Mouse (Mus musculus): Measurements from ENCODE around the gene H2-T3. TPM values are rescaled to one million over a fixed set of nuclear protein-coding genes. Genes with fewer than 3 reads are reported as not detected.

The H2-T3 gene
- not detected in 4 replicates for total RNA-seq (2023; ENCODE audit: inconsistent age)

DNA sequence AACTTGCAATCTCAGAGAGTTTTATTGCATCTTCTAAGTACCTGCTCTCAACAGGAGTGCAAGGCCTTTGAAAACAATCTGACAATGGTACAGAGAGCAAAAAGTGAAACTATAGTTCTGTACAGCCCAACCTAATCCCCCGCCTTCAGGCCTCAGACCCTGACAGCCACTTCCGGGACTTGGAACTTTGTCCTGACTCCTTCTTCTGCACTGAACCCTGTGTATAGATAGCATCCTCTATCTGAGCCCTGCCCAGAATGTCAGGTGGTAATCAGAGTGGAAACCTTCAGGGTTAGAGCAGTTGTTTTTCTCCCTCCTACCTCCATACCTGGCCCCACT lies at the start of gene H2-T3:
TSS of gene H2-T3 (minus strand) at position 119 of the 339 bp plus-strand sequence.

DNA sequence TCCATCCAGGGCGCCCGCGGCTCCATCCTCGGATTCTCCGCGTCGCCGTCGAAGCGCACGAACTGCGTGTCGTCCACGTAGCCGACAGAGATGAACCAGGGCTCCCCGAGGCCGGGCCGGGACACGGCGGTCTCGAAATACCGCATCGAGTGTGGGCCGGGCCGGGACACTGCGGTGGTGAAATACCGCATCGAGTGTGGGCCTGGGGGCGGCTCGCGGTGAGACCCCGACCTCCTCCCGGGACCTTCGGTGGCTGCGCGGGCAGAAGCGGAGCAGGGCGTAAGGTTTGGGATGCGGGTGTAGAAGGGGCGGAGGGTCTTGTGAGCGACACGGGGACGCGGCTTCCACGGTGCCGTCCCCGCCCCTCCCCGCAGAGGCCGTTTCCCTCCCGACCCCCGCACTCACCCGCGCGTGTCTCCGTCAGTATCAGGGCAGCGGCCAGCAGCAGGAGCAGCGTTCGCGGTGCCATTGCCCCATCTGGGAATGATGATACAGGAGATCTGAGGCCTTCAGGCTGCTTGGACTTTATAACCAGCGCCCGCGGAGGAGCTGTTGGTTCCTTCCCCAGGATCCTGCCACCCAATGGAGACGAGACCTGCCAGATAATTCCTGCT lies 21.9 kb downstream of the H2-T3 start, which contains the start of gene Gm8909:
TSS of gene Gm8909 (minus strand) at position 499 of the 614 bp plus-strand sequence.

Other genes with a start within 250 kb of the H2-T3 start
- gene Abcf1, start 220.5 kb downstream of the H2-T3 start, total RNA-seq (2023; ENCODE audit: inconsistent age) = 114 to 128 TPM (median 125 TPM) in 4 replicates
- gene Gnl1, start 210.4 kb downstream of the H2-T3 start, total RNA-seq (2023; ENCODE audit: inconsistent age) = 72.2 to 88.6 TPM (median 80.9 TPM) in 4 replicates
- 83.4 to 98.8 TPM (median 91.2 TPM) in 4 replicates for gene Prr3, start 210.1 kb downstream of the H2-T3 start, total RNA-seq (2023; ENCODE audit: inconsistent age)
- gene H2-T24, start 169.7 kb downstream of the H2-T3 start, total RNA-seq (2023; ENCODE audit: inconsistent age) = 41.2 to 56.0 TPM (median 48.9 TPM) in 4 replicates
- gene H2-T23, start 157.4 kb downstream of the H2-T3 start, total RNA-seq (2023; ENCODE audit: inconsistent age) = 313 to 352 TPM (median 345 TPM) in 4 replicates
- 87.9 to 100 TPM (median 90.8 TPM) in 4 replicates for gene H2-T22, start 147.5 kb downstream of the H2-T3 start, total RNA-seq (2023; ENCODE audit: inconsistent age)
- 0.35 to 1.7 TPM (median 0.96 TPM) in 3 of 4 replicates, not detected in the other for gene Gm6034, start 147.3 kb downstream of the H2-T3 start, total RNA-seq (2023; ENCODE audit: inconsistent age)
- gene Gm11127, start 131.9 kb downstream of the H2-T3 start, total RNA-seq (2023; ENCODE audit: inconsistent age) = 58.1 to 68.2 TPM (median 65.7 TPM) in 4 replicates
- gene Gm19684, start 68.6 kb downstream of the H2-T3 start, total RNA-seq (2023; ENCODE audit: inconsistent age) = 0.70 to 2.7 TPM (median 2.0 TPM) in 4 replicates
- gene Gm7030, start 60.9 kb downstream of the H2-T3 start, total RNA-seq (2023; ENCODE audit: inconsistent age) = 15.0 to 19.5 TPM (median 18.6 TPM) in 4 replicates
- 0.93 TPM in 1 of 4 replicates, not detected in the others for gene Gm8909, start 21.8 kb downstream of the H2-T3 start, total RNA-seq (2023; ENCODE audit: inconsistent age)
- gene Rpp21, start 67.8 kb upstream of the H2-T3 start, total RNA-seq (2023; ENCODE audit: inconsistent age) = 64.8 to 74.6 TPM (median 67.0 TPM) in 4 replicates
- gene Trim39, start 82.0 kb upstream of the H2-T3 start, total RNA-seq (2023; ENCODE audit: inconsistent age) = 83.2 to 83.7 TPM (median 83.4 TPM) in 4 replicates
- gene H2-M10.2, start 96.2 kb upstream of the H2-T3 start, total RNA-seq (2023; ENCODE audit: inconsistent age) = not detected in 4 replicates
- not detected in 4 replicates for gene H2-M10.1, start 135.9 kb upstream of the H2-T3 start, total RNA-seq (2023; ENCODE audit: inconsistent age)
- not detected in 4 replicates for gene H2-M10.3, start 178.1 kb upstream of the H2-T3 start, total RNA-seq (2023; ENCODE audit: inconsistent age)